Mouse (Mus musculus) midbrain, embryonic 14.5 days (tissue): ENCODE results near the gene Cysrt1. TPM values are rescaled to one million over a fixed set of nuclear protein-coding genes. Genes with fewer than 3 reads are reported as not detected.

Experiments used
- ATAC-seq: fragments of 200-750 bp; cut with Nextera tagmentation; 2 replicates; pipeline ENCODE4 v1.8.0; 2017; ENCODE audit warnings: moderate number of reproducible peaks, moderate library complexity; ENCODE audit not compliant: low FRiP score, low TSS enrichment
- DNase-seq: peaks from one replicate; pipeline ENCODE4 v3.0.0-alpha.2; 2015
- H3K27ac ChIP-seq: fragments of 300-500 bp; sonication (generic); replicated peaks from 2 replicates; pipeline ENCODE4 v1.5.1; 2014; ENCODE audit warnings: mild to moderate bottlenecking, low read depth, low read length, moderate library complexity
- H3K27me3 ChIP-seq: fragments of 300-500 bp; sonication (generic); 2 replicates; pipeline ENCODE4 v1.6.1; 2014; ENCODE audit warnings: low read length, control low read depth, mixed read lengths; ENCODE audit not compliant: control insufficient read depth, insufficient read depth
- H3K36me3 ChIP-seq: fragments of 300-500 bp; sonication (generic); 2 replicates; pipeline ENCODE4 v1.6.1; 2014; ENCODE audit warnings: low read length, control low read depth; ENCODE audit not compliant: control insufficient read depth, insufficient read depth
- H3K4me1 ChIP-seq: fragments of 300-500 bp; sonication (generic); 2 replicates; pipeline ENCODE4 v1.6.1; 2014; ENCODE audit warnings: mild to moderate bottlenecking, antibody characterized with exemption, low read length, control low read depth; ENCODE audit not compliant: control insufficient read depth, insufficient read depth
- H3K4me2 ChIP-seq: fragments of 300-500 bp; sonication (generic); 2 replicates; pipeline ENCODE4 v1.6.1; 2014; ENCODE audit warnings: mild to moderate bottlenecking, low read length, moderate library complexity
- H3K4me3 ChIP-seq: fragments of 300-500 bp; sonication (generic); replicated peaks from 2 replicates; pipeline ENCODE4 v1.5.1; 2014; ENCODE audit warnings: low read depth, low read length
- H3K9ac ChIP-seq: fragments of 300-500 bp; sonication (generic); replicated peaks from 2 replicates; pipeline ENCODE4 v1.6.1; 2014; ENCODE audit warnings: mild to moderate bottlenecking, low read length, moderate library complexity
- H3K9me3 ChIP-seq: fragments of 300-500 bp; sonication (generic); 2 replicates; pipeline ENCODE4 v1.6.1; 2016; ENCODE audit warnings: low read length, control low read depth, mixed read lengths; ENCODE audit not compliant: control insufficient read depth
- WGBS: fragments of 180-500 bp; shearing (Covaris S2); extraction: QIAGEN DNeasy Blood & Tissue Kit; methylation state at CpG from one replicate; pipeline ENCODE4 v1.1.7; 2014; 5-methylcytosine and 5-hydroxymethylcytosine counted together
- polyA plus RNA-seq: library from polyadenylated mRNA; unstranded; fragments of >200 nt; fragmentation: Nextera tagmentation; extraction: Ambion mirVana; gene quantifications from 2 replicates; pipeline ENCODE4 v1.2.1, GENCODE M21; 2014

The Cysrt1 gene
- polyA plus RNA-seq, 1 experiment from 2014 or later = not detected

GRCm38 (mm10) chr2:25267241-25267640 is 25.0 kb upstream of the Cysrt1 start:
- ATAC-seq (no peak), DNase-seq (no peak)
- Histone ChIP-seq H3K4me1 (peaks cover 59% of the 10 kb centered on the region), H3K9me3 (no peaks in the 10 kb centered on the region), H3K27ac (0 out of 2 replicates have a peak overlapping the region, but pooled peaks have one; percentile 52), H3K4me2 (peak overlapping the region; percentile 100), H3K4me3 (no peak overlapping the region), H3K36me3 (peaks cover 27% of the 10 kb centered on the region), H3K27me3 (peaks cover 9% of the 10 kb centered on the region), H3K9ac (peak overlapping the region; percentile 16; the same call in 1 of the 2 replicates)

GRCm38 (mm10) chr2:25266720-25267119 is 24.5 kb upstream of the Cysrt1 start:
- Histone ChIP-seq H3K27me3 (peaks cover 9% of the 10 kb centered on the region), H3K9ac (peak overlapping the region; percentile 16; the same call in 1 of the 2 replicates), H3K27ac (0 out of 2 replicates have a peak overlapping the region, but pooled peaks have one; percentile 52), H3K4me2 (peak overlapping the region; percentile 100), H3K4me1 (peaks cover 59% of the 10 kb centered on the region), H3K9me3 (no peaks in the 10 kb centered on the region), H3K36me3 (peaks cover 27% of the 10 kb centered on the region), H3K4me3 (no peak overlapping the region)
- ATAC-seq = no peak
- DNase-seq = peak; percentile 35
- 50% methylated on average over 2 of the region's 2 CpGs for WGBS

- no peak for DNase-seq
- 70% methylated on average over 6 of the region's 6 CpGs for WGBS
- H3K27me3 ChIP-seq = peaks cover 9% of the 10 kb centered on the region
- ATAC-seq = no peak
- no peak overlapping the region for H3K4me3 ChIP-seq
- H3K9me3 ChIP-seq = no peaks in the 10 kb centered on the region
- H3K9ac ChIP-seq = peak overlapping the region; percentile 31; the same call in 1 of the 2 replicates
- peaks cover 27% of the 10 kb centered on the region for H3K36me3 ChIP-seq
- H3K27ac ChIP-seq = no peak overlapping the region
- H3K4me1 ChIP-seq = peaks cover 53% of the 10 kb centered on the region
- peak overlapping the region; percentile 100 for H3K4me2 ChIP-seq
Observed at GRCm38 (mm10) chr2:25265897-25266656, 23.8 kb upstream of the Cysrt1 start.

GRCm38 (mm10) chr2:25264851-25265250 is 22.6 kb upstream of the Cysrt1 start:
- Histone ChIP-seq H3K27ac (no peak overlapping the region), H3K27me3 (peaks cover 9% of the 10 kb centered on the region), H3K9me3 (no peaks in the 10 kb centered on the region), H3K4me1 (peaks cover 47% of the 10 kb centered on the region), H3K9ac (no peak overlapping the region; the same call in 1 of the 2 replicates), H3K36me3 (peaks cover 18% of the 10 kb centered on the region), H3K4me2 (peak overlapping the region; percentile 100), H3K4me3 (0 out of 2 replicates have a peak overlapping the region, but pooled peaks have one; percentile 12)
- DNase-seq (no peak), ATAC-seq (no peak)
- 73% methylated on average over 3 of the region's 3 CpGs for WGBS

- H3K4me3 ChIP-seq = no peak overlapping the region; the same call in 1 of the 2 replicates
- no peaks in the 10 kb centered on the region for H3K9me3 ChIP-seq
- peaks cover 47% of the 10 kb centered on the region for H3K4me1 ChIP-seq
- DNase-seq = no peak
- H3K4me2 ChIP-seq = peak overlapping the region; percentile 100
- peaks cover 12% of the 10 kb centered on the region for H3K36me3 ChIP-seq
- 77% methylated on average over 5 of the region's 5 CpGs for WGBS
- H3K9ac ChIP-seq = no peak overlapping the region; the same call in 1 of the 2 replicates
- H3K27me3 ChIP-seq = peaks cover 9% of the 10 kb centered on the region
- no peak for ATAC-seq
- no peak overlapping the region for H3K27ac ChIP-seq
Observed at GRCm38 (mm10) chr2:25264286-25264660, 22.0 kb upstream of the Cysrt1 start.

- ATAC-seq = no peak
- H3K36me3 ChIP-seq = peaks cover 7% of the 10 kb centered on the region
- peaks cover 9% of the 10 kb centered on the region for H3K27me3 ChIP-seq
- DNase-seq = no peak
- H3K4me3 ChIP-seq = peak overlapping the region; percentile 80
- H3K9ac ChIP-seq = peak overlapping the region; percentile 68
- H3K4me2 ChIP-seq = peak overlapping the region; percentile 100
- H3K9me3 ChIP-seq = no peaks in the 10 kb centered on the region
- no peak overlapping the region for H3K27ac ChIP-seq
- WGBS = 18% methylated on average over 12 of the region's 12 CpGs
- peaks cover 47% of the 10 kb centered on the region for H3K4me1 ChIP-seq
Observed at GRCm38 (mm10) chr2:25263623-25264285, 21.5 kb upstream of the Cysrt1 start.

- Histone ChIP-seq H3K4me1 (peaks cover 47% of the 10 kb centered on the region), H3K9me3 (no peaks in the 10 kb centered on the region), H3K36me3 (no peaks in the 10 kb centered on the region)
Observed at GRCm38 (mm10) chr2:25262795-25263622, 20.8 kb upstream of the Cysrt1 start.

GRCm38 (mm10) chr2:25262291-25262767 is 20.1 kb upstream of the Cysrt1 start, which contains the start of gene Tprn:
Tprn (plus strand) TSS chr2:25262618.
- ATAC-seq = peak; percentile 97
- DNase-seq = peak; percentile 97
- Histone ChIP-seq H3K9me3 (no peaks in the 10 kb centered on the region), H3K4me1 (peaks cover 43% of the 10 kb centered on the region), H3K36me3 (no peaks in the 10 kb centered on the region), H3K27ac (peak within 1 kb of the TSS; percentile 74), H3K27me3 (peaks cover 9% of the 10 kb centered on the region), H3K4me2 (peak within 1 kb of the TSS; percentile 100), H3K9ac (peak within 1 kb of the TSS; percentile 68), H3K4me3 (peak within 1 kb of the TSS; percentile 80)
- WGBS = under 1% methylated on average over 39 of the region's 39 CpGs

More at GRCm38 (mm10) chr2:25262795-25263622, 20.8 kb upstream of the Cysrt1 start:
- peak; percentile 21 for ATAC-seq
- Histone ChIP-seq H3K9ac (peak overlapping the region; percentile 68), H3K4me3 (peak overlapping the region; percentile 80), H3K27ac (peak overlapping the region; percentile 74), H3K4me2 (peak overlapping the region; percentile 100), H3K27me3 (peaks cover 9% of the 10 kb centered on the region)
- WGBS = under 1% methylated on average over 82 of the region's 82 CpGs
- peak; percentile 71 for DNase-seq
